In genomic region chr15:10876328-10876727, GRCm38 (mm10) we compare ENCODE assay signal across 17 mouse cellular contexts.
DNase-seq lines count a peak whose midpoint lies in the region; ATAC-seq lines count a peak whose summit lies in the region.
"Had no signal": no experiment of that assay in that cellular context is flagged by ENCODE, and none has a peak within 500 bp of the region (broad histone marks: within the 10 kb centered on the region; RNA-seq: fewer than 3 reads in every experiment).

No protein-coding gene starts in this region.

- H3K4me1 ChIP-seq in liver, embryonic 16.5 days (ENCODE audit: control insufficient read depth, low read depth, low read length) = no peaks in the 10 kb centered on the region
- H3K4me1 ChIP-seq in kidney, embryonic 16.5 days (ENCODE audit: insufficient read depth, low read length) = 0 out of 2 replicates have a peak, but pooled peaks cover 2% of the 10 kb centered on the region
- H3K4me1 ChIP-seq: forebrain, embryonic 13.5 days; midbrain, embryonic 15.5 days; neural tube, embryonic 13.5 days had no signal

- WGBS in liver, embryonic 16.5 days (ENCODE audit: insufficient replicate concordance) = 37% methylated on average over 5 of the region's 5 CpGs
- WGBS in kidney, embryonic 16.5 days = 45% methylated on average over 5 of the region's 5 CpGs

- peak; percentile 96 for DNase-seq in heart, adult 11 months
- no peak for DNase-seq in heart, postnatal 14 days
- no peak for DNase-seq in liver
- DNase-seq in cerebellum, postnatal 36 days = no peak
- DNase-seq in cerebellum, adult 11-12 months = no peak
- DNase-seq: cerebellum, postnatal 10 days; gastrocnemius, postnatal 10 days; heart, postnatal 10 days; left cerebral cortex, postnatal 4 days; thymus, adult 2 months had no signal

- no peak overlapping the region for H3K27ac ChIP-seq in liver, embryonic 16.5 days (ENCODE audit: low read length)
- no peak overlapping the region for H3K27ac ChIP-seq in kidney, embryonic 16.5 days (ENCODE audit: low read length)
- H3K27ac ChIP-seq: embryonic facial prominence, embryonic 13.5 days; forebrain, embryonic 13.5 days; midbrain, embryonic 15.5 days; neural tube, embryonic 13.5 days had no signal

- H3K27me3 ChIP-seq in liver, embryonic 16.5 days (ENCODE audit: control insufficient read depth, insufficient read depth, low read depth, low read length) = no peaks in the 10 kb centered on the region
- no peaks in the 10 kb centered on the region for H3K27me3 ChIP-seq in kidney, embryonic 16.5 days (ENCODE audit: insufficient read depth, low read length)
- H3K27me3 ChIP-seq: embryonic facial prominence, embryonic 13.5 days; forebrain, embryonic 13.5 days; midbrain, embryonic 15.5 days; neural tube, embryonic 13.5 days had no signal

- intact Hi-C loops in heart, postnatal 14 days (cut with DNase I) = no loop called here

- no peaks in the 10 kb centered on the region for H3K36me3 ChIP-seq in liver, embryonic 16.5 days (ENCODE audit: control insufficient read depth, insufficient read depth)
- no peaks in the 10 kb centered on the region for H3K36me3 ChIP-seq in kidney, embryonic 16.5 days (ENCODE audit: insufficient read depth, low read length)
- H3K36me3 ChIP-seq: embryonic facial prominence, embryonic 13.5 days; midbrain, embryonic 15.5 days; neural tube, embryonic 13.5 days had no signal

- peak; percentile 41; the same call in 1 of the 2 replicates for ATAC-seq in liver, embryonic 16.5 days (ENCODE audit: low read depth)
- peak; percentile 65; the same call in 1 of the 2 replicates for ATAC-seq in kidney, embryonic 16.5 days (ENCODE audit: low FRiP score, low TSS enrichment)
- ATAC-seq in megakaryocyte progenitor cell, adult 5-6 weeks (replicated peaks; ENCODE audit: poor library complexity) = peak; percentile 76
- ATAC-seq: forebrain, embryonic 13.5 days; midbrain, embryonic 15.5 days had no signal

- H3K4me2 ChIP-seq in liver, embryonic 16.5 days (ENCODE audit: low read depth, low read length) = no peak overlapping the region
- no peak overlapping the region for H3K4me2 ChIP-seq in kidney, embryonic 16.5 days (replicated peaks; ENCODE audit: low read depth, low read length)
- H3K4me2 ChIP-seq: embryonic facial prominence, embryonic 13.5 days; forebrain, embryonic 13.5 days; midbrain, embryonic 15.5 days; neural tube, embryonic 13.5 days had no signal

- no peak overlapping the region for H3K4me3 ChIP-seq in liver, embryonic 16.5 days (ENCODE audit: low read depth, low read length)
- H3K4me3 ChIP-seq in kidney, embryonic 16.5 days (ENCODE audit: low read length) = no peak overlapping the region
- H3K4me3 ChIP-seq: embryonic facial prominence, embryonic 13.5 days; forebrain, embryonic 13.5 days; midbrain, embryonic 15.5 days; neural tube, embryonic 13.5 days had no signal

- H3K9ac ChIP-seq in liver, embryonic 16.5 days (ENCODE audit: low read depth, low read length) = no peak overlapping the region
- H3K9ac ChIP-seq in kidney, embryonic 16.5 days (replicated peaks; ENCODE audit: low read length) = no peak overlapping the region
- H3K9ac ChIP-seq: embryonic facial prominence, embryonic 13.5 days; forebrain, embryonic 13.5 days; midbrain, embryonic 15.5 days; neural tube, embryonic 13.5 days had no signal

- no peaks in the 10 kb centered on the region for H3K9me3 ChIP-seq in liver, embryonic 16.5 days (replicated peaks; ENCODE audit: control insufficient read depth, low read length)
- H3K9me3 ChIP-seq in kidney, embryonic 16.5 days (ENCODE audit: low read length) = 0 out of 2 replicates have a peak, but pooled peaks cover 3% of the 10 kb centered on the region
- H3K9me3 ChIP-seq: embryonic facial prominence, embryonic 13.5 days; forebrain, embryonic 13.5 days; midbrain, embryonic 15.5 days; neural tube, embryonic 13.5 days had no signal
